Mouse (Mus musculus) neural tube, embryonic 15.5 days (tissue): ENCODE results near the gene Slc24a2. TPM values are rescaled to one million over a fixed set of nuclear protein-coding genes. Genes with fewer than 3 reads are reported as not detected.

Experiments
- ATAC-seq: fragments of 200-750 bp; cut with Nextera tagmentation; 2 replicates; pipeline ENCODE4 v1.8.0; 2017; ENCODE audit warnings: mild to moderate bottlenecking, moderate TSS enrichment, moderate library complexity; ENCODE audit not compliant: low FRiP score
- H3K27ac ChIP-seq: fragments of 300-500 bp; sonication (generic); replicated peaks from 2 replicates; pipeline ENCODE4 v1.5.1; 2015; ENCODE audit warnings: mild to moderate bottlenecking, inconsistent platforms
- H3K27me3 ChIP-seq: fragments of 300-500 bp; sonication (generic); replicated peaks from 2 replicates; pipeline ENCODE4 v1.6.1; 2015; ENCODE audit warnings: inconsistent platforms
- H3K36me3 ChIP-seq: fragments of 300-500 bp; sonication (generic); 2 replicates; pipeline ENCODE4 v1.6.1; 2015; ENCODE audit warnings: inconsistent platforms
- H3K4me1 ChIP-seq: fragments of 300-500 bp; sonication (generic); 2 replicates; pipeline ENCODE4 v1.6.1; 2015; ENCODE audit warnings: inconsistent platforms
- H3K4me2 ChIP-seq: fragments of 300-500 bp; sonication (generic); 2 replicates; pipeline ENCODE4 v1.6.1; 2015; ENCODE audit warnings: inconsistent platforms, mild to moderate bottlenecking, moderate library complexity
- H3K4me3 ChIP-seq: fragments of 300-500 bp; sonication (generic); replicated peaks from 2 replicates; pipeline ENCODE4 v1.5.1; 2015; ENCODE audit warnings: mild to moderate bottlenecking, inconsistent platforms
- H3K9ac ChIP-seq: fragments of 300-500 bp; sonication (generic); replicated peaks from 2 replicates; pipeline ENCODE4 v1.6.1; 2015; ENCODE audit warnings: mild to moderate bottlenecking, inconsistent platforms
- H3K9me3 ChIP-seq: fragments of 300-500 bp; sonication (generic); replicated peaks from 2 replicates; pipeline ENCODE4 v1.6.1; 2016; ENCODE audit warnings: inconsistent platforms
- WGBS: fragments of 180-500 bp; shearing (Covaris S2); methylation state at CpG from one replicate; pipeline ENCODE4 v1.1.7; 2015; ENCODE audit warnings: mixed read lengths; 5-methylcytosine and 5-hydroxymethylcytosine counted together
- polyA plus RNA-seq: library from polyadenylated mRNA; unstranded; fragments of >200 nt; fragmentation: Nextera tagmentation; extraction: Ambion mirVana; gene quantifications from 2 replicates; pipeline ENCODE4 v1.2.1, GENCODE M21; 2015

Gene Slc24a2
- polyA plus RNA-seq, 1 experiment from 2014 or later: 6.6 TPM

- Histone ChIP-seq H3K27ac (no peak overlapping the region), H3K4me2 (no peak overlapping the region), H3K36me3 (no peaks in the 10 kb centered on the region), H3K27me3 (no peaks in the 10 kb centered on the region), H3K4me1 (no peaks in the 10 kb centered on the region), H3K9ac (no peak overlapping the region), H3K9me3 (no peaks in the 10 kb centered on the region), H3K4me3 (no peak overlapping the region)
- whole genome bisulfite sequencing: 56% methylated on average over 3 of the region's 3 CpGs
- ATAC-seq: no peak
These were observed 162.2 kb downstream of the Slc24a2 start for GRCm38 (mm10) chr4:87068121-87068520.

- no peak overlapping the region for H3K4me2 ChIP-seq
- peaks cover 21% of the 10 kb centered on the region for H3K4me1 ChIP-seq
- no peak for ATAC-seq
- H3K4me3 ChIP-seq: no peak overlapping the region
- no peaks in the 10 kb centered on the region for H3K36me3 ChIP-seq
- 88% methylated on average over 5 of the region's 5 CpGs for WGBS
- H3K27ac ChIP-seq: no peak overlapping the region
- no peaks in the 10 kb centered on the region for H3K9me3 ChIP-seq
- no peak overlapping the region for H3K9ac ChIP-seq
- no peaks in the 10 kb centered on the region for H3K27me3 ChIP-seq
These were observed 165.1 kb downstream of the Slc24a2 start for GRCm38 (mm10) chr4:87065227-87065626.

GRCm38 (mm10) chr4:87064561-87064960, 165.7 kb downstream of the Slc24a2 start:
- H3K27ac ChIP-seq: no peak overlapping the region
- no peak for ATAC-seq
- H3K36me3 ChIP-seq: no peaks in the 10 kb centered on the region
- no peak overlapping the region for H3K9ac ChIP-seq
- no peak overlapping the region for H3K4me3 ChIP-seq
- H3K9me3 ChIP-seq: no peaks in the 10 kb centered on the region
- H3K27me3 ChIP-seq: no peaks in the 10 kb centered on the region
- 85% methylated on average over 2 of the region's 2 CpGs for WGBS
- no peak overlapping the region for H3K4me2 ChIP-seq
- peaks cover 21% of the 10 kb centered on the region for H3K4me1 ChIP-seq

GRCm38 (mm10) chr4:87062771-87063253, 167.5 kb downstream of the Slc24a2 start:
- H3K27ac ChIP-seq: peak overlapping the region; percentile 19; the same call in 1 of the 2 replicates

GRCm38 (mm10) chr4:87061696-87062095, 168.6 kb downstream of the Slc24a2 start:
- ATAC-seq: peak; percentile 25; the same call in 1 of the 2 replicates
- Histone ChIP-seq H3K4me2 (no peak overlapping the region), H3K9me3 (no peaks in the 10 kb centered on the region), H3K27ac (no peak overlapping the region), H3K27me3 (no peaks in the 10 kb centered on the region), H3K36me3 (no peaks in the 10 kb centered on the region), H3K9ac (no peak overlapping the region), H3K4me1 (peaks cover 33% of the 10 kb centered on the region), H3K4me3 (no peak overlapping the region)
- 42% methylated on average over 2 of the region's 2 CpGs for WGBS

More at GRCm38 (mm10) chr4:87062771-87063253, 167.5 kb downstream of the Slc24a2 start:
- no peak overlapping the region for H3K9ac ChIP-seq
- 67% methylated on average over 6 of the region's 6 CpGs for WGBS
- H3K4me1 ChIP-seq: peaks cover 26% of the 10 kb centered on the region
- ATAC-seq: no peak
- no peaks in the 10 kb centered on the region for H3K36me3 ChIP-seq
- no peaks in the 10 kb centered on the region for H3K9me3 ChIP-seq
- no peak overlapping the region for H3K4me3 ChIP-seq
- no peaks in the 10 kb centered on the region for H3K27me3 ChIP-seq
- no peak overlapping the region for H3K4me2 ChIP-seq

GRCm38 (mm10) chr4:87057572-87057971, 172.7 kb downstream of the Slc24a2 start:
- peak; percentile 74 for ATAC-seq
- H3K9ac ChIP-seq: no peak overlapping the region
- WGBS: 23% methylated on average over 3 of the region's 3 CpGs
- peaks cover 28% of the 10 kb centered on the region for H3K4me1 ChIP-seq
- no peaks in the 10 kb centered on the region for H3K27me3 ChIP-seq
- no peaks in the 10 kb centered on the region for H3K36me3 ChIP-seq
- H3K4me3 ChIP-seq: no peak overlapping the region
- H3K9me3 ChIP-seq: no peaks in the 10 kb centered on the region
- no peak overlapping the region for H3K4me2 ChIP-seq
- 0 out of 2 replicates have a peak overlapping the region, but pooled peaks have one; percentile 28 for H3K27ac ChIP-seq

- Histone ChIP-seq H3K4me3 (no peak overlapping the region), H3K27me3 (no peaks in the 10 kb centered on the region), H3K27ac (no peak overlapping the region), H3K4me1 (peaks cover 12% of the 10 kb centered on the region), H3K9ac (no peak overlapping the region), H3K9me3 (no peaks in the 10 kb centered on the region), H3K36me3 (no peaks in the 10 kb centered on the region), H3K4me2 (no peak overlapping the region)
- ATAC-seq: no peak
- 84% methylated on average over 7 of the region's 7 CpGs for WGBS
These were observed 174.5 kb downstream of the Slc24a2 start for GRCm38 (mm10) chr4:87055768-87056167.

- Histone ChIP-seq H3K27ac (no peak overlapping the region), H3K9me3 (no peaks in the 10 kb centered on the region), H3K4me3 (no peak overlapping the region), H3K4me1 (peaks cover 8% of the 10 kb centered on the region), H3K27me3 (no peaks in the 10 kb centered on the region), H3K9ac (no peak overlapping the region), H3K36me3 (no peaks in the 10 kb centered on the region), H3K4me2 (no peak overlapping the region)
- 93% methylated on average over 5 of the region's 5 CpGs for WGBS
- ATAC-seq: no peak
These were observed 177.4 kb downstream of the Slc24a2 start for GRCm38 (mm10) chr4:87052881-87053280.

- no peak overlapping the region for H3K4me2 ChIP-seq
- WGBS: 84% methylated on average over 3 of the region's 3 CpGs
- H3K36me3 ChIP-seq: no peaks in the 10 kb centered on the region
- ATAC-seq: no peak
- H3K27me3 ChIP-seq: no peaks in the 10 kb centered on the region
- no peak overlapping the region for H3K4me3 ChIP-seq
- no peak overlapping the region for H3K9ac ChIP-seq
- H3K4me1 ChIP-seq: no peaks in the 10 kb centered on the region
- H3K9me3 ChIP-seq: no peaks in the 10 kb centered on the region
- no peak overlapping the region for H3K27ac ChIP-seq
These were observed 181.2 kb downstream of the Slc24a2 start for GRCm38 (mm10) chr4:87049061-87049460.

GRCm38 (mm10) chr4:87047131-87047530, 183.1 kb downstream of the Slc24a2 start:
- no peaks in the 10 kb centered on the region for H3K27me3 ChIP-seq
- WGBS: 73% methylated on average over 2 of the region's 2 CpGs
- no peaks in the 10 kb centered on the region for H3K36me3 ChIP-seq
- H3K4me1 ChIP-seq: no peaks in the 10 kb centered on the region
- H3K27ac ChIP-seq: no peak overlapping the region
- H3K9ac ChIP-seq: no peak overlapping the region
- no peak overlapping the region for H3K4me2 ChIP-seq
- H3K9me3 ChIP-seq: no peaks in the 10 kb centered on the region
- no peak for ATAC-seq
- H3K4me3 ChIP-seq: no peak overlapping the region

GRCm38 (mm10) chr4:87043296-87043695, 187.0 kb downstream of the Slc24a2 start:
- ATAC-seq: no peak
- no peaks in the 10 kb centered on the region for H3K27me3 ChIP-seq
- no peaks in the 10 kb centered on the region for H3K36me3 ChIP-seq
- no peak overlapping the region for H3K27ac ChIP-seq
- H3K4me3 ChIP-seq: no peak overlapping the region
- H3K4me1 ChIP-seq: 0 out of 2 replicates have a peak, but pooled peaks cover 2% of the 10 kb centered on the region
- no peak overlapping the region for H3K9ac ChIP-seq
- no peaks in the 10 kb centered on the region for H3K9me3 ChIP-seq
- 93% methylated on average over 9 of the region's 9 CpGs for WGBS
- no peak overlapping the region for H3K4me2 ChIP-seq

- no peaks in the 10 kb centered on the region for H3K27me3 ChIP-seq
- no peaks in the 10 kb centered on the region for H3K36me3 ChIP-seq
- no peak overlapping the region for H3K27ac ChIP-seq
- no peak overlapping the region for H3K4me2 ChIP-seq
- 0 out of 2 replicates have a peak, but pooled peaks cover 2% of the 10 kb centered on the region for H3K4me1 ChIP-seq
- 75% methylated on average over 7 of the region's 7 CpGs for WGBS
- no peak for ATAC-seq
- no peak overlapping the region for H3K4me3 ChIP-seq
- H3K9me3 ChIP-seq: no peaks in the 10 kb centered on the region
- no peak overlapping the region for H3K9ac ChIP-seq
These were observed 188.8 kb downstream of the Slc24a2 start for GRCm38 (mm10) chr4:87041412-87041997.
